Mouse (Mus musculus) G1E (cell line): ENCODE results near the gene Dpysl5. TPM values are rescaled to one million over a fixed set of nuclear protein-coding genes. Genes with fewer than 3 reads are reported as not detected.

ENCODE experiments used
- ATAC-seq: 2 replicates; pipeline ENCODE4 v1.8.0; 2016; ENCODE audit warnings: mild to moderate bottlenecking; ENCODE audit not compliant: insufficient number of reproducible peaks, poor library complexity, low FRiP score, severe bottlenecking; ENCODE audit errors: extremely low read depth
- DNase-seq: peaks from one replicate; pipeline ENCODE4 v3.0.0; 2012; ENCODE audit warnings: low spot score
- H3K27me3 ChIP-seq: 2 replicates; pipeline ENCODE4 v1.6.1; 2012; ENCODE audit warnings: mild to moderate bottlenecking, low read length, inconsistent platforms; ENCODE audit not compliant: insufficient read depth
- H3K36me3 ChIP-seq: replicated peaks from 2 replicates; pipeline ENCODE3; 2012; ENCODE audit warnings: mild to moderate bottlenecking, inconsistent platforms
- H3K4me1 ChIP-seq: 2 replicates; pipeline ENCODE4 v1.6.1; 2012; ENCODE audit warnings: low read depth, low read length, inconsistent platforms, mixed read lengths; ENCODE audit not compliant: insufficient read depth
- H3K4me3 ChIP-seq: 2 replicates; pipeline ENCODE4 v1.5.1; 2012; ENCODE audit warnings: low read depth, mild to moderate bottlenecking, inconsistent platforms, low read length, moderate library complexity, mixed read lengths
- H3K9me3 ChIP-seq: replicated peaks from 2 replicates; pipeline ENCODE4 v1.6.1; 2012; ENCODE audit warnings: inconsistent platforms
- CTCF ChIP-seq: IDR thresholded peaks from 2 replicates; pipeline ENCODE4 v1.5.1; 2012; ENCODE audit warnings: low read depth, low read length, inconsistent platforms, mixed read lengths
- GATA1 ChIP-seq: IDR thresholded peaks from 2 replicates; pipeline ENCODE4 v1.6.1; 2012; ENCODE audit warnings: borderline replicate concordance, low read length, inconsistent platforms, mixed read lengths
- GATA2 ChIP-seq: IDR thresholded peaks from 2 replicates; pipeline ENCODE4 v1.6.1; 2012; ENCODE audit warnings: low read depth, low read length, inconsistent platforms, borderline replicate concordance
- POLR2AphosphoS5 ChIP-seq: IDR thresholded peaks from 2 replicates; pipeline ENCODE4 v1.6.1; 2012; ENCODE audit warnings: low read depth, low read length, inconsistent platforms; ENCODE audit not compliant: insufficient replicate concordance
- TAL1 ChIP-seq: conservative IDR thresholded peaks from 2 replicates; pipeline ENCODE4 v1.6.1; 2012; ENCODE audit warnings: low read depth, low read length, inconsistent platforms, mixed read lengths
- polyA plus RNA-seq: library from polyadenylated mRNA; stranded (reverse); fragments of >175 nt; gene quantifications from 2 replicates; pipeline ENCODE4 v1.2.3, GENCODE M21; 2012
- total RNA-seq, 2 experiments: library from RNA; stranded (forward) in 1 of 2; stranded (reverse) in 1 of 2; fragments of 200-1000 nt in 1 of 2; fragments of >200 nt in 1 of 2; fragmentation: Nextera tagmentation in 1 of 2; gene quantifications; 2 replicates each; pipeline ENCODE4 v1.2.3; 2014 to 2017

The Dpysl5 gene
- total and polyA plus RNA-seq, 3 experiments = 0.49 TPM; not detected in 2

GRCm38 (mm10) chr5:30781147-30781546 is 69.8 kb downstream of the Dpysl5 start:
- Histone ChIP-seq H3K36me3 (no peaks in the 10 kb centered on the region), H3K27me3 (peaks cover 27% of the 10 kb centered on the region), H3K4me3 (no peak overlapping the region), H3K9me3 (no peaks in the 10 kb centered on the region), H3K4me1 (no peaks in the 10 kb centered on the region)
- TF ChIP-seq GATA2 = no peak
- TF ChIP-seq CTCF = no peak
- no peak for TF ChIP-seq GATA1
- no peak for TF ChIP-seq POLR2AphosphoS5
- no peak for TF ChIP-seq TAL1
- no peak for ATAC-seq
- no peak for DNase-seq

GRCm38 (mm10) chr5:30787381-30787780 is 76.0 kb downstream of the Dpysl5 start:
- TF ChIP-seq TAL1 (no peak), GATA2 (no peak), CTCF (no peak), GATA1 (no peak), POLR2AphosphoS5 (no peak)
- Histone ChIP-seq H3K36me3 (no peaks in the 10 kb centered on the region), H3K9me3 (no peaks in the 10 kb centered on the region), H3K4me3 (no peak overlapping the region), H3K4me1 (no peaks in the 10 kb centered on the region), H3K27me3 (peaks cover 22% of the 10 kb centered on the region)
- no peak for DNase-seq
- no peak for ATAC-seq

DNA sequence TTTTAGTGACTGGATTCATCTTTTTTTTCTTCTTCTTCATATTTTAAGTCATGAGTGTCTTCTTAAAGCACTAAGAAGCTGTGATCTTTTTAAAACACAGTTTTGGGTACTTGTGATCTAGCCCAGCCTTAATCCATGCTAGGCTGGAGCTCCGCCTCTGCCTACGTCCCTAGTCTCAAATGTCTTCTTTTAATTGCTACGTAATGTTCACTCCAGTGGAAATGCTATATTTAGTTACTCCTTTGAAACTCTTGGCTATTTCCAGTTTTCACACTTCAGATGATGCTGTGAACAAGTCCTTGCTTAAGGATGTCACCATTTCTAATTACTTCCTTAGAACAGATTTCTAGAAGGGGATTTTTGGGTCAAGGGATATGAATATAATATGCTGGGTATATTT is 78.7 kb downstream of the Dpysl5 start:
- ATAC-seq = no peak
- TF ChIP-seq GATA1 (no peak), TAL1 (no peak), CTCF (no peak), GATA2 (no peak), POLR2AphosphoS5 (no peak)
- Histone ChIP-seq H3K4me3 (no peak overlapping the region), H3K4me1 (no peaks in the 10 kb centered on the region), H3K9me3 (no peaks in the 10 kb centered on the region), H3K36me3 (no peaks in the 10 kb centered on the region), H3K27me3 (peaks cover 22% of the 10 kb centered on the region)
- DNase-seq = no peak

DNA sequence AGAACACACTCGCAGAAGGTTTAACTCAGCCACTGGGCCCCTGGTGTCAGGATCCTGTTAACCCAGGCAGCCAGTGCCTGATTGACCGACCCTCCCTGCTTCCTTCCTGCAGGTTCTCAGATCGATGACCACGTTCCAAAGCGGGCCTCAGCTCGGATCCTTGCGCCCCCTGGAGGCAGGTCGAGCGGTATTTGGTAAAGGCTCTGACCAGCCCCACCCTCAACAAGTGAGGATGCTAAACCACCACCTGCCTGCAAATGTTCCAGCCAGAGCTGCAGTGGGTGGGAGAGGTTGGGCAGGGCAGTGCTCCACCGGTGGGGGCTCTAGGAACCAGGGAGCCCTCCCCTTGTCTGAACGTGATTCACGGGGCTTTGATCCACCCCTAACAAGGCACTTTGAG is 84.8 kb downstream of the Dpysl5 start:
- no peaks in the 10 kb centered on the region for H3K9me3 ChIP-seq
- ATAC-seq = no peak
- DNase-seq = peak; percentile 45
- H3K36me3 ChIP-seq = no peaks in the 10 kb centered on the region
- no peak for TF ChIP-seq GATA2
- no peak for TF ChIP-seq GATA1
- 0 out of 2 replicates have a peak, but pooled peaks have one; percentile 12 for TF ChIP-seq CTCF
- no peak for TF ChIP-seq TAL1
- TF ChIP-seq POLR2AphosphoS5 = no peak
- peaks cover 40% of the 10 kb centered on the region for H3K27me3 ChIP-seq
- H3K4me3 ChIP-seq = no peak overlapping the region
- peaks cover 19% of the 10 kb centered on the region for H3K4me1 ChIP-seq

DNA sequence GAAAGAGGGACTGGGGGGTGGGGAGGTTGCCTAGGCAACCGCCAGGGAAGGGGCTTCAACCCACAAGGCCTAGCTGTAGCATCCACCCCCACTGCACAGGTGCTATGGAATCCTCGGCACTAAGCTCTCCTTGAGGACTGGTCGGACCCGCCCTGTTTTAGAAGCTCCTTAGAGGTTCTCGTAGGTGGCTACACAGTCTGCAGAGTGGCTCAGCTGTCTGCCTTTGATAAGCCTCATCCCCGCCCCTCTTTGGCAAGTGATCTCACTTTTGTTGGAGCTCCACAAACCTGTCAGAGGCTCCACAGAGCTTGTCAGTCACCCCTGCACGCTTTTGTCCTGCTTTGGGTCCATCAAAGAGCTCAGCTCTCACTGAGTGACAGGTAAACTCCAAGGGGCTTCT is 86.1 kb downstream of the Dpysl5 start:
- Histone ChIP-seq H3K4me3 (no peak overlapping the region), H3K9me3 (no peaks in the 10 kb centered on the region), H3K27me3 (peaks cover 34% of the 10 kb centered on the region), H3K4me1 (peaks cover 19% of the 10 kb centered on the region), H3K36me3 (no peaks in the 10 kb centered on the region)
- DNase-seq (peak; percentile 34), ATAC-seq (no peak)
- TF ChIP-seq TAL1 (0 out of 2 replicates have a peak, but pooled peaks have one; percentile 11), GATA1 (no peak)

DNA sequence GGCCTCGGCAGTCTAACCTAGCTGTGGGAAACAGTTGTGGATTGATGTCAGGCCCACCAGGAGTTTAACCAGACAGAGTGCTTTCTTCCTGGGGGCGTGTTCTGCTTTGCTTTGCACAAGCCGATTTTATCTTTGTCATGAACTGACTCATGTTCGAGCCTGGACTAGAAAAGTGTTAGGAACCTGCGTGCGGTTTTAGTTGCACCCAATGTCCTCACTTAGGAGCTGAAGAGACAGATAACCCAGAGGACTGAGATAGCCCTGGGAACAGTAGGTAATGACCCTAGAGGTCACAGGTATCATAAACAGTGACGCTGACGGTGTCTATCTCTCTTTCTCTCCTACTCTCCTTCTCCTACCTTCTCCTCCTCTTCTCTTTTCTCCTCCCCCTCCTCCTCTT is 86.6 kb downstream of the Dpysl5 start:
- TF ChIP-seq GATA1 = no peak
- TF ChIP-seq GATA2 = no peak
- TF ChIP-seq TAL1 = no peak
- no peak for TF ChIP-seq CTCF
- TF ChIP-seq POLR2AphosphoS5 = no peak
- peaks cover 19% of the 10 kb centered on the region for H3K4me1 ChIP-seq
- no peak overlapping the region for H3K4me3 ChIP-seq
- peaks cover 38% of the 10 kb centered on the region for H3K27me3 ChIP-seq
- no peaks in the 10 kb centered on the region for H3K9me3 ChIP-seq
- ATAC-seq (no peak), DNase-seq (no peak)
- H3K36me3 ChIP-seq = no peaks in the 10 kb centered on the region

GRCm38 (mm10) chr5:30798965-30799364 is 87.6 kb downstream of the Dpysl5 start:
- H3K4me1 ChIP-seq = peaks cover 19% of the 10 kb centered on the region
- H3K4me3 ChIP-seq = no peak overlapping the region
- DNase-seq (no peak), ATAC-seq (no peak)
- TF ChIP-seq POLR2AphosphoS5 (no peak), TAL1 (no peak), CTCF (no peak), GATA1 (no peak), GATA2 (no peak)
- no peaks in the 10 kb centered on the region for H3K36me3 ChIP-seq
- peaks cover 34% of the 10 kb centered on the region for H3K27me3 ChIP-seq
- H3K9me3 ChIP-seq = no peaks in the 10 kb centered on the region
